Mouse (Mus musculus): ENCODE results near the gene Hoxb3. TPM values are rescaled to one million over a fixed set of nuclear protein-coding genes. Genes with fewer than 3 reads are reported as not detected.
A peak's percentile ranks its signal among the peaks of the same experiment; 100 is the strongest.

The Hoxb3 gene
- polyA plus RNA-seq, 1 experiment from 2014 or later: 13.9 TPM

DNA sequence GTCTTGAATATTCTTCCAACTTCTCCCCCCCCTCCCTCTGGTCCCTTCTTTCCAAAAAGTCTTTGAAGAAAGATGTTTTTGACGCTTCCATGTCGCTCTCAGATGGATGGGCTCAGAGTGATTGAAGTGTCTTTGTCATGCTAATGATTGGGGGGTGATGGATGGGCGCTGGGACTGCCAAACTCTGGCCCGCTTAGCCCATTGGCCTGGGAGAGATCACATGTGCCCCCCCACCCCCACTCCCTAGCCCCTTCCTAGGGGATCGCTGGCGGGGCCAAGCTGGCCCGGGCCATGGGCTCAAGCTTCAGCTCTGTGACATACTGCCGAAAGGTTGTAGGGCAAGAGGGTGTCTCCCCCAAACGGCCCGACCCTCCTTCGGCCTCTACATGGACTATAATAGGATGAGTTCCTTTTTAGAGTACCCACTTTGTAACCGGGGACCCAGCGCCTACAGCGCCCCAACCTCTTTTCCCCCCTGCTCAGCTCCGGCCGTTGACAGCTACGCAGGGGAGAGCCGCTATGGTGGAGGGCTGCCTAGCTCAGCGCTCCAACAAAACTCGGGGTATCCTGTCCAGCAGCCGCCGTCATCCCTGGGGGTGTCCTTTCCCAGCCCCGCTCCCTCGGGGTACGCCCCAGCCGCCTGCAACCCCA, 42.4 kb downstream of the Hoxb3 start, which contains the start of gene Hoxb1:
Hoxb1 (plus strand) TSS at position 312 of the 651 bp plus-strand sequence.
- no peaks in the 10 kb centered on the region for H3K9me3 ChIP-seq (ENCODE audit: control insufficient read depth, low read length)
- no peak within 1 kb of the TSS for H3K27ac ChIP-seq (ENCODE audit: low read depth, low read length)
- H3K4me1 ChIP-seq (ENCODE audit: control insufficient read depth, insufficient read depth, low read length): 0 out of 2 replicates have a peak, but pooled peaks cover 12% of the 10 kb centered on the region
- peak within 1 kb of the TSS; percentile 45 for H3K9ac ChIP-seq (replicated peaks; ENCODE audit: low read depth, low read length)
- peak; percentile 51 for ATAC-seq (ENCODE audit: low read depth)
- WGBS: 2% methylated on average over 26 of the region's 26 CpGs
- H3K36me3 ChIP-seq (ENCODE audit: control insufficient read depth, insufficient read depth, low read length): no peaks in the 10 kb centered on the region
- H3K4me2 ChIP-seq (ENCODE audit: low read depth, low read length): peak within 1 kb of the TSS; percentile 53
- H3K27me3 ChIP-seq (ENCODE audit: control insufficient read depth, insufficient read depth, low read length): no peaks in the 10 kb centered on the region
- H3K4me3 ChIP-seq (ENCODE audit: low read depth, low read length): peak within 1 kb of the TSS; percentile 12

DNA sequence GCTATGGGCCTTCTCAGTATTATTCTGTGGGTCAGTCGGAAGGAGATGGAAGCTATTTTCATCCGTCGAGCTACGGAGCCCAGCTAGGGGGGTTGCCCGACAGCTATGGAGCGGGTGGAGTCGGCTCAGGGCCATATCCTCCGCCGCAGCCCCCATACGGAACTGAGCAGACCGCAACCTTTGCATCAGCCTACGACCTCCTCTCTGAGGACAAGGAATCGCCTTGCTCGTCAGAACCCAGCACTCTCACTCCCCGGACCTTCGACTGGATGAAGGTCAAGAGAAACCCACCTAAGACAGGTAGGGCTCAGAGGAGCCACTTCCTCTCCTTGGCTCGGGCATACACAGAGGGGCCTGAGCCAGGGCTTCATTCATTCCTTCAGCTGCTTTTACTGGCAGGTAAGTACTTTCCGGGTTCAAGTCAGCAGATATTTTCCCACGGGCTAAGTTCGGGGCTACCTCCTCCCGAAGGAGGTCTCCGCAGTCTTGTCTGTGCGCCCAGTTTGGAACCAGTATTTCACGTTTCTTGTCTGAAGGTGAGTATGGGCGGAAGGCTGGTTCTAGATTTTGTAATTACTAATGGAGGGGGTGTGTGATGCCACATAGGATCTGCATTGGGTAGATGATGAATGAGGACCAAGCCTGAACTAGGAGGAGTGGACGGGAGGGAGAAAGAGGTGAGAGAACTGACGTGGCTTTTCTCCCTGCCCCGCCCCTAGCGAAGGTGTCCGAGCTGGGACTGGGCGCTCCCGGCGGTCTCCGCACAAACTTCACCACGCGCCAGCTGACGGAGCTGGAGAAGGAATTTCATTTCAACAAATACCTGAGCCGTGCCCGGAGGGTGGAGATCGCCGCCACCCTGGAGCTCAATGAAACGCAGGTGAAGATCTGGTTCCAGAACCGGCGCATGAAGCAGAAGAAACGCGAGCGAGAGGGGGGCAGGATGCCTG, 43.2 kb downstream of the Hoxb3 start:
- Histone ChIP-seq H3K27me3 (ENCODE audit: control insufficient read depth, insufficient read depth, low read length) (no peaks in the 10 kb centered on the region), H3K9ac (replicated peaks; ENCODE audit: low read depth, low read length) (peak overlapping the region; percentile 45), H3K4me1 (ENCODE audit: control insufficient read depth, insufficient read depth, low read length) (0 out of 2 replicates have a peak, but pooled peaks cover 12% of the 10 kb centered on the region), H3K4me2 (ENCODE audit: low read depth, low read length) (peak overlapping the region; percentile 53), H3K9me3 (ENCODE audit: control insufficient read depth, low read length) (no peaks in the 10 kb centered on the region), H3K4me3 (ENCODE audit: low read depth, low read length) (peak overlapping the region; percentile 12), H3K27ac (ENCODE audit: low read depth, low read length) (no peak overlapping the region), H3K36me3 (ENCODE audit: control insufficient read depth, insufficient read depth, low read length) (no peaks in the 10 kb centered on the region)
- 3% methylated on average over 47 of the region's 47 CpGs for WGBS
- ATAC-seq (ENCODE audit: low read depth): peak; percentile 41; the same call in 1 of the 2 replicates

DNA sequence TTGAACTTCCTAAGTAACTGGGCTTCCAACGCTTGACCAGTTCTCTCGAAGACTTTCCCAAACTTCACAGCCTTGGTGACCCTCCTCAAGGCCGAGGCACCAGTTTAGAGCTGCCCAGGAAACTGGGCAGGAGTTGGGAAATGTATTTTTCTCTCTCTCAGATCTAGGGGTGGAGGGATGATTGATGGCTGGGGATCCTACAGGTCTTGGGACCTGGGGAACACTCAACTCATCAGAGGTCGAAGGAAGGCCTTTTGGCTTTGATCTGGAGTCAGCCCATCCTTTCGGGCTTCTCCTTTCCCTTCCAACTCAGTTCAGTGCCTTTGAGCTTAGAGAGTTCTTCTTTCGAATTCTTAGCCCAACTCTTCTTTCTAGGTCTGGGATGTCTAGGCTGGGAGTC, 44.0 kb downstream of the Hoxb3 start:
- no peaks in the 10 kb centered on the region for H3K27me3 ChIP-seq (ENCODE audit: control insufficient read depth, insufficient read depth, low read length)
- no peak overlapping the region for H3K9ac ChIP-seq (replicated peaks; ENCODE audit: low read depth, low read length)
- ATAC-seq (ENCODE audit: low read depth): no peak
- no peak overlapping the region for H3K4me3 ChIP-seq (ENCODE audit: low read depth, low read length)
- H3K36me3 ChIP-seq (ENCODE audit: control insufficient read depth, insufficient read depth, low read length): no peaks in the 10 kb centered on the region
- 20% methylated on average over 6 of the region's 6 CpGs for WGBS
- H3K4me2 ChIP-seq (ENCODE audit: low read depth, low read length): no peak overlapping the region
- H3K27ac ChIP-seq (ENCODE audit: low read depth, low read length): no peak overlapping the region
- 0 out of 2 replicates have a peak, but pooled peaks cover 12% of the 10 kb centered on the region for H3K4me1 ChIP-seq (ENCODE audit: control insufficient read depth, insufficient read depth, low read length)
- H3K9me3 ChIP-seq (ENCODE audit: control insufficient read depth, low read length): no peaks in the 10 kb centered on the region

DNA sequence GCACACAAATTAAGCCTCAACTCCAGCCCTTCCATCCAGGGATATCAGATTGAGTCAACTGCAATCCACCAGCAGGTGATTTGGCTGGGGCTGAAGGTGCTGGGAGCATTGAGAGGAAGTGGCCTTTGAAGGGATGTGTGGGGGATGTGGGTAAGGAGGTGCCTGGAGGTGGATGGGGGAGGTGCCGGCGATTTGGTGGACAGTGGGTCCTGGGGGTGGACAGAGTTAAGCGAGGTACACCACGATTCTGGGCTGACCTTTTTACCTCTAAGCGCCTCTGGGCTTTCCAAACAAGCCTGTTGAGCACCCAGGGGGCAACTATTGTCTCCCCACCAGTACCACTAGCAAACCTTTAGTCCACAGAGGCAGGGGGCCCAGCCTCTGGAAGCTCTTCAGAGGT, 45.6 kb downstream of the Hoxb3 start:
- H3K4me2 ChIP-seq (ENCODE audit: low read depth, low read length): no peak overlapping the region
- no peak for ATAC-seq (ENCODE audit: low read depth)
- no peaks in the 10 kb centered on the region for H3K36me3 ChIP-seq (ENCODE audit: control insufficient read depth, insufficient read depth, low read length)
- no peaks in the 10 kb centered on the region for H3K27me3 ChIP-seq (ENCODE audit: control insufficient read depth, insufficient read depth, low read length)
- H3K27ac ChIP-seq (ENCODE audit: low read depth, low read length): no peak overlapping the region
- H3K4me3 ChIP-seq (ENCODE audit: low read depth, low read length): no peak overlapping the region
- H3K9ac ChIP-seq (replicated peaks; ENCODE audit: low read depth, low read length): no peak overlapping the region
- no peaks in the 10 kb centered on the region for H3K9me3 ChIP-seq (ENCODE audit: control insufficient read depth, low read length)
- 24% methylated on average over 5 of the region's 5 CpGs for WGBS
- H3K4me1 ChIP-seq (ENCODE audit: control insufficient read depth, insufficient read depth, low read length): 0 out of 2 replicates have a peak, but pooled peaks cover 12% of the 10 kb centered on the region

DNA sequence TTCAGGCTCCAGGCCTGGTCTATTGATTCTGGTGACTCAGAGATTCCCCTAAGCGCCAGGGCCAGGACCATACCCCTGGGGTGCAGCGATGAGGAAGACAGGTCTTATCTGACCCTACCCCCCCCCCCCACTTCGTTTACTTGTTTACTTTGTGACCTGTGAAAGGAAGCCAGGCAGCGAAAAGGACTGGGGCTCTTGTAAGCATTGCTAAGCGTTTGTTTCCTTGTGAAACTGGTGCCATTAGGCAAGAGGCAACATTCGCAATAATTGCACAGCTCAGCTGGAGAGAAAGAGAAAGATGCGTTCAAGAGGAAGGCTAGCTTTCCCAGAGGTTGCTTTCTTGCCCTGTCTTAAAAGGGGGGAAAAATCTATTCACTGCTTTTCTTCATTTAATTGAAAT, 46.0 kb downstream of the Hoxb3 start:
- Histone ChIP-seq H3K4me2 (ENCODE audit: low read depth, low read length) (no peak overlapping the region), H3K36me3 (ENCODE audit: control insufficient read depth, insufficient read depth, low read length) (no peaks in the 10 kb centered on the region), H3K4me3 (ENCODE audit: low read depth, low read length) (no peak overlapping the region), H3K27me3 (ENCODE audit: control insufficient read depth, insufficient read depth, low read length) (no peaks in the 10 kb centered on the region), H3K9me3 (ENCODE audit: control insufficient read depth, low read length) (no peaks in the 10 kb centered on the region), H3K4me1 (ENCODE audit: control insufficient read depth, insufficient read depth, low read length) (0 out of 2 replicates have a peak, but pooled peaks cover 12% of the 10 kb centered on the region), H3K9ac (replicated peaks; ENCODE audit: low read depth, low read length) (no peak overlapping the region), H3K27ac (ENCODE audit: low read depth, low read length) (no peak overlapping the region)
- ATAC-seq (ENCODE audit: low read depth): no peak
- 29% methylated on average over 7 of the region's 7 CpGs for WGBS

DNA sequence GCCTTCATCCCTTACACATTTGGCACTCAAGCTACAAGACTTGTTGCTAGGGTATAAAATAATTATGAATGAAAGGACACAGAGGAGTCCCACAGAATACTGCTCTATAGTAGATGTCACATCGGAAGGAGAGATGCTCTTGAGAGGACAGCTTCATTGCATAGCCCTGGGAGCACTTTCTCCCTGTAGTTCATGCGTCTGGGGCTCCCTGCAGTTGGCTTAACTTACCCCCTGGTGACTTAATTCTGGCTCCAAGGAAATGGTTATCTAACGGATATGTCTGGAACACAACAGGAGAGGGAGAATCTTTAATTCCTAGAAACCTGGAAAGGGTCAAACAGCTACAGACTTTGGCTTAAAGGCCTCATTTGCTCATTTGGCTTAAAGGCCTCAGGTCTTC, 48.6 kb downstream of the Hoxb3 start:
- H3K4me2 ChIP-seq (ENCODE audit: low read depth, low read length): no peak overlapping the region
- no peaks in the 10 kb centered on the region for H3K36me3 ChIP-seq (ENCODE audit: control insufficient read depth, insufficient read depth, low read length)
- no peak for ATAC-seq (ENCODE audit: low read depth)
- no peak overlapping the region for H3K27ac ChIP-seq (ENCODE audit: low read depth, low read length)
- 15% methylated on average over 3 of the region's 3 CpGs for WGBS
- no peaks in the 10 kb centered on the region for H3K4me1 ChIP-seq (ENCODE audit: control insufficient read depth, insufficient read depth, low read length)
- H3K9ac ChIP-seq (replicated peaks; ENCODE audit: low read depth, low read length): no peak overlapping the region
- no peak overlapping the region for H3K4me3 ChIP-seq (ENCODE audit: low read depth, low read length)
- H3K27me3 ChIP-seq (ENCODE audit: control insufficient read depth, insufficient read depth, low read length): no peaks in the 10 kb centered on the region
- no peaks in the 10 kb centered on the region for H3K9me3 ChIP-seq (ENCODE audit: control insufficient read depth, low read length)

DNA sequence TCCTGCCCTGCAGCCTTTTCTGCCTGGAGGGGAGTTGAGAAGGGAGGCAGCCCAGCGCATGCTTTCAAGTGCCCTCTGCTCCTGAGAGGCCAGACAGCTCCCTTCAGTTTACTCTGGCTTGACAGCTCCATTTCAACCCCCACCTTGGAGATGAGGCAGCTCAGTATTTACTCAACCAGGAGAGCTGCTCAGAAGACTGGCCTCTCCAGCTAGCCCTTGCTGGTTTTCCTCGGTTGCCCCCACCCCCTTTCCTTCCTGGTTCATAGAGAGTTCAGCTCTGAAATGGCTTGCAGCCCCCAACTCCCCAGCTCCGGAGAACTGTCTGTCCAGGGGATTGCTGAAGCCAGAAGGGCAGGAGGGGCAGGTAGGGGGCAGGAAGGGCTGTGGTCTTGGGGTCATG, 49.4 kb downstream of the Hoxb3 start:
- no peaks in the 10 kb centered on the region for H3K36me3 ChIP-seq (ENCODE audit: control insufficient read depth, insufficient read depth, low read length)
- H3K9ac ChIP-seq (replicated peaks; ENCODE audit: low read depth, low read length): no peak overlapping the region
- no peaks in the 10 kb centered on the region for H3K9me3 ChIP-seq (ENCODE audit: control insufficient read depth, low read length)
- no peak overlapping the region for H3K4me3 ChIP-seq (ENCODE audit: low read depth, low read length)
- no peak overlapping the region for H3K4me2 ChIP-seq (ENCODE audit: low read depth, low read length)
- H3K4me1 ChIP-seq (ENCODE audit: control insufficient read depth, insufficient read depth, low read length): no peaks in the 10 kb centered on the region
- no peak for ATAC-seq (ENCODE audit: low read depth)
- 11% methylated on average over 3 of the region's 3 CpGs for WGBS
- no peak overlapping the region for H3K27ac ChIP-seq (ENCODE audit: low read depth, low read length)
- H3K27me3 ChIP-seq (ENCODE audit: control insufficient read depth, insufficient read depth, low read length): no peaks in the 10 kb centered on the region

DNA sequence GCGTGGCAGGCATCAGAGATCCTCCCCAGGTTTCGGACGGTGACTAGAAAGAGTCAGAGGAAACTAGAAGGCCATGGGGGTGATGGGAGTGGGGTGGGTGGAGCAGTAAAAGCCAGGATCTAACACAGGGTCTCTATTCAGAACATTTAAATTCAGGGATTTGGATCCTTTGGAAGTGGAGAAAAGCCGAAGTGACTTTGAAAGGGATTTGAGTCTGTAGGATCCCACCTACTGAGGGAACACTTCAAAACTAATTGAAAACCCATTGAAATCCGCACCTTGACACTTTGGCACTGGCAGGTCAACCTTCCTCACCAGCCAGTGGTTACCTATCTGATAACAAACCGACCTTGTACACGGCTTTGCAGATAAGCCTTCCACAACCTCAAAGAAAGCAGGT, 51.7 kb downstream of the Hoxb3 start:
- WGBS: 44% methylated on average over 7 of the region's 7 CpGs
- no peak for ATAC-seq (ENCODE audit: low read depth)
- H3K4me2 ChIP-seq (ENCODE audit: low read depth, low read length): no peak overlapping the region
- no peak overlapping the region for H3K27ac ChIP-seq (ENCODE audit: low read depth, low read length)
- H3K36me3 ChIP-seq (ENCODE audit: control insufficient read depth, insufficient read depth, low read length): no peaks in the 10 kb centered on the region
- no peak overlapping the region for H3K4me3 ChIP-seq (ENCODE audit: low read depth, low read length)
- H3K27me3 ChIP-seq (ENCODE audit: control insufficient read depth, insufficient read depth, low read length): no peaks in the 10 kb centered on the region
- no peaks in the 10 kb centered on the region for H3K4me1 ChIP-seq (ENCODE audit: control insufficient read depth, insufficient read depth, low read length)
- H3K9me3 ChIP-seq (ENCODE audit: control insufficient read depth, low read length): no peaks in the 10 kb centered on the region
- no peak overlapping the region for H3K9ac ChIP-seq (replicated peaks; ENCODE audit: low read depth, low read length)

DNA sequence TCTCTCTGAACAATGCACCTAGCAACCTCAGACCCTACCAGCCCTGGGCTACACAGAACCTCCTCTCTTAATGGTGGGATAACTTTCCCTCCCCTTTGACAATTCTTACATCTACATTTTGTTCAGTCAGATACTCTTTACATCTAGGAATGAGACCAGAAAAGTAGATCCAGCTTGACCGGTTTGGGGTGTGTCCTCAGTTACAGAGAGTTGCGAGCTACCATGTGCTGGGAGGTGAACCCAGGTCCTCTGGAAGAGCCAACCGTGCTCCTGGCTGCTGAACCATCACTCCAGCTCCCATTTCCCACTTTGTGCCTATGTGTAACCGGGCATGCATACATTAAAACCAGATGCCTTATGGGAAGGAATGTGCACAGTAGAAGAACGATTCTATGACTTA, 60.3 kb downstream of the Hoxb3 start:
- H3K4me2 ChIP-seq (ENCODE audit: low read depth, low read length): no peak overlapping the region
- no peak overlapping the region for H3K9ac ChIP-seq (replicated peaks; ENCODE audit: low read depth, low read length)
- H3K4me1 ChIP-seq (ENCODE audit: control insufficient read depth, insufficient read depth, low read length): no peaks in the 10 kb centered on the region
- H3K9me3 ChIP-seq (ENCODE audit: control insufficient read depth, low read length): no peaks in the 10 kb centered on the region
- no peak for ATAC-seq (ENCODE audit: low read depth)
- H3K27me3 ChIP-seq (ENCODE audit: control insufficient read depth, insufficient read depth, low read length): no peaks in the 10 kb centered on the region
- H3K4me3 ChIP-seq (ENCODE audit: low read depth, low read length): no peak overlapping the region
- 84% methylated on average over 5 of the region's 5 CpGs for WGBS
- H3K27ac ChIP-seq (ENCODE audit: low read depth, low read length): no peak overlapping the region
- no peaks in the 10 kb centered on the region for H3K36me3 ChIP-seq (ENCODE audit: control insufficient read depth, insufficient read depth, low read length)

Measured in neural tube, embryonic 14.5 days (tissue).